Mouse (Mus musculus): ENCODE measurements around the gene Il4ra. TPM values are rescaled to one million over a fixed set of nuclear protein-coding genes. Genes with fewer than 3 reads are reported as not detected.

The Il4ra gene
- polyA plus RNA-seq, 1 experiment from 2014 or later = 3.5 TPM

GRCm38 (mm10) chr7:125597516-125598347 lies 45.8 kb downstream of the Il4ra start:
- no peaks in the 10 kb centered on the region for H3K4me1 ChIP-seq (ENCODE audit: control insufficient read depth, insufficient read depth, low read length)
- no peaks in the 10 kb centered on the region for H3K9me3 ChIP-seq (ENCODE audit: control insufficient read depth, low read length)
- H3K36me3 ChIP-seq (ENCODE audit: control insufficient read depth, insufficient read depth, low read length) = no peaks in the 10 kb centered on the region
- 78% methylated on average over 11 of the region's 11 CpGs for WGBS
- no peak overlapping the region for H3K4me2 ChIP-seq
- ATAC-seq (ENCODE audit: low FRiP score) (no peak), DNase-seq (ENCODE audit: low spot score, missing footprints) (no peak)
- H3K9ac ChIP-seq (ENCODE audit: low read length) = no peak overlapping the region
- no peak overlapping the region for H3K4me3 ChIP-seq (ENCODE audit: low read depth, low read length)
- H3K27ac ChIP-seq (ENCODE audit: low read depth, low read length) = no peak overlapping the region
- no peaks in the 10 kb centered on the region for H3K27me3 ChIP-seq (ENCODE audit: control insufficient read depth, insufficient read depth, low read length)

GRCm38 (mm10) chr7:125599373-125599973 lies 47.6 kb downstream of the Il4ra start:
- Histone ChIP-seq H3K9ac (ENCODE audit: low read length) (no peak overlapping the region), H3K27me3 (ENCODE audit: control insufficient read depth, insufficient read depth, low read length) (no peaks in the 10 kb centered on the region), H3K4me1 (ENCODE audit: control insufficient read depth, insufficient read depth, low read length) (no peaks in the 10 kb centered on the region), H3K36me3 (ENCODE audit: control insufficient read depth, insufficient read depth, low read length) (no peaks in the 10 kb centered on the region), H3K27ac (ENCODE audit: low read depth, low read length) (no peak overlapping the region), H3K4me3 (ENCODE audit: low read depth, low read length) (no peak overlapping the region), H3K9me3 (ENCODE audit: control insufficient read depth, low read length) (no peaks in the 10 kb centered on the region), H3K4me2 (no peak overlapping the region)
- WGBS = 70% methylated on average over 4 of the region's 4 CpGs
- no peak for ATAC-seq (ENCODE audit: low FRiP score)
- no peak for DNase-seq (ENCODE audit: low spot score, missing footprints)

GRCm38 (mm10) chr7:125600136-125600535 lies 48.2 kb downstream of the Il4ra start:
- H3K4me2 ChIP-seq = no peak overlapping the region
- no peak overlapping the region for H3K4me3 ChIP-seq (ENCODE audit: low read depth, low read length)
- H3K4me1 ChIP-seq (ENCODE audit: control insufficient read depth, insufficient read depth, low read length) = no peaks in the 10 kb centered on the region
- no peaks in the 10 kb centered on the region for H3K9me3 ChIP-seq (ENCODE audit: control insufficient read depth, low read length)
- no peak overlapping the region for H3K27ac ChIP-seq (ENCODE audit: low read depth, low read length)
- no peak overlapping the region for H3K9ac ChIP-seq (ENCODE audit: low read length)
- no peak for DNase-seq (ENCODE audit: low spot score, missing footprints)
- WGBS = 77% methylated on average over 10 of the region's 10 CpGs
- H3K27me3 ChIP-seq (ENCODE audit: control insufficient read depth, insufficient read depth, low read length) = no peaks in the 10 kb centered on the region
- H3K36me3 ChIP-seq (ENCODE audit: control insufficient read depth, insufficient read depth, low read length) = no peaks in the 10 kb centered on the region
- ATAC-seq (ENCODE audit: low FRiP score) = no peak

GRCm38 (mm10) chr7:125600612-125601279 lies 48.8 kb downstream of the Il4ra start:
- H3K27ac ChIP-seq (ENCODE audit: low read depth, low read length) = no peak overlapping the region
- WGBS = 54% methylated on average over 6 of the region's 6 CpGs

GRCm38 (mm10) chr7:125601280-125601670 lies 49.4 kb downstream of the Il4ra start:
- no peaks in the 10 kb centered on the region for H3K27me3 ChIP-seq (ENCODE audit: control insufficient read depth, insufficient read depth, low read length)
- no peak overlapping the region for H3K4me2 ChIP-seq
- H3K36me3 ChIP-seq (ENCODE audit: control insufficient read depth, insufficient read depth, low read length) = no peaks in the 10 kb centered on the region
- no peaks in the 10 kb centered on the region for H3K9me3 ChIP-seq (ENCODE audit: control insufficient read depth, low read length)
- ATAC-seq (ENCODE audit: low FRiP score) (no peak), DNase-seq (ENCODE audit: low spot score, missing footprints) (no peak)
- WGBS = 89% methylated on average over 6 of the region's 6 CpGs
- no peaks in the 10 kb centered on the region for H3K4me1 ChIP-seq (ENCODE audit: control insufficient read depth, insufficient read depth, low read length)
- no peak overlapping the region for H3K27ac ChIP-seq (ENCODE audit: low read depth, low read length)
- H3K4me3 ChIP-seq (ENCODE audit: low read depth, low read length) = no peak overlapping the region
- H3K9ac ChIP-seq (ENCODE audit: low read length) = no peak overlapping the region

More at GRCm38 (mm10) chr7:125600612-125601279, 48.8 kb downstream of the Il4ra start:
- Histone ChIP-seq H3K27me3 (ENCODE audit: control insufficient read depth, insufficient read depth, low read length) (no peaks in the 10 kb centered on the region), H3K4me2 (no peak overlapping the region), H3K9ac (ENCODE audit: low read length) (no peak overlapping the region), H3K4me3 (ENCODE audit: low read depth, low read length) (no peak overlapping the region), H3K4me1 (ENCODE audit: control insufficient read depth, insufficient read depth, low read length) (no peaks in the 10 kb centered on the region), H3K36me3 (ENCODE audit: control insufficient read depth, insufficient read depth, low read length) (no peaks in the 10 kb centered on the region), H3K9me3 (ENCODE audit: control insufficient read depth, low read length) (no peaks in the 10 kb centered on the region)
- DNase-seq (ENCODE audit: low spot score, missing footprints) = no peak
- ATAC-seq (ENCODE audit: low FRiP score) = no peak

- no peak overlapping the region for H3K27ac ChIP-seq (ENCODE audit: low read depth, low read length)
- H3K4me1 ChIP-seq (ENCODE audit: control insufficient read depth, insufficient read depth, low read length) = no peaks in the 10 kb centered on the region
- WGBS = 79% methylated on average over 11 of the region's 11 CpGs
- no peak overlapping the region for H3K9ac ChIP-seq (ENCODE audit: low read length)
- H3K4me3 ChIP-seq (ENCODE audit: low read depth, low read length) = no peak overlapping the region
- no peak overlapping the region for H3K4me2 ChIP-seq
- no peaks in the 10 kb centered on the region for H3K36me3 ChIP-seq (ENCODE audit: control insufficient read depth, insufficient read depth, low read length)
- ATAC-seq (ENCODE audit: low FRiP score) (no peak), DNase-seq (ENCODE audit: low spot score, missing footprints) (no peak)
- H3K9me3 ChIP-seq (ENCODE audit: control insufficient read depth, low read length) = no peaks in the 10 kb centered on the region
- no peaks in the 10 kb centered on the region for H3K27me3 ChIP-seq (ENCODE audit: control insufficient read depth, insufficient read depth, low read length)
Observed at GRCm38 (mm10) chr7:125601821-125602448, 50.0 kb downstream of the Il4ra start.

GRCm38 (mm10) chr7:125603185-125603631 lies 51.3 kb downstream of the Il4ra start, which contains the start of gene Il21r:
Gene Il21r (plus strand): TSS chr7:125603429.
- 74% methylated on average over 11 of the region's 11 CpGs for WGBS
- Histone ChIP-seq H3K4me3 (ENCODE audit: low read depth, low read length) (no peak within 1 kb of the TSS), H3K4me2 (no peak within 1 kb of the TSS), H3K9me3 (ENCODE audit: control insufficient read depth, low read length) (no peaks in the 10 kb centered on the region), H3K27ac (ENCODE audit: low read depth, low read length) (no peak within 1 kb of the TSS), H3K9ac (ENCODE audit: low read length) (no peak within 1 kb of the TSS), H3K27me3 (ENCODE audit: control insufficient read depth, insufficient read depth, low read length) (no peaks in the 10 kb centered on the region), H3K4me1 (ENCODE audit: control insufficient read depth, insufficient read depth, low read length) (no peaks in the 10 kb centered on the region), H3K36me3 (ENCODE audit: control insufficient read depth, insufficient read depth, low read length) (no peaks in the 10 kb centered on the region)
- DNase-seq (ENCODE audit: low spot score, missing footprints) (no peak), ATAC-seq (ENCODE audit: low FRiP score) (no peak)

GRCm38 (mm10) chr7:125604362-125605319 lies 52.7 kb downstream of the Il4ra start:
- no peaks in the 10 kb centered on the region for H3K36me3 ChIP-seq (ENCODE audit: control insufficient read depth, insufficient read depth, low read length)
- H3K9me3 ChIP-seq (ENCODE audit: control insufficient read depth, low read length) = no peaks in the 10 kb centered on the region
- H3K4me3 ChIP-seq (ENCODE audit: low read depth, low read length) = no peak overlapping the region
- H3K4me2 ChIP-seq = no peak overlapping the region
- DNase-seq (ENCODE audit: low spot score, missing footprints) = no peak
- H3K27ac ChIP-seq (ENCODE audit: low read depth, low read length) = no peak overlapping the region
- H3K9ac ChIP-seq (ENCODE audit: low read length) = no peak overlapping the region
- H3K27me3 ChIP-seq (ENCODE audit: control insufficient read depth, insufficient read depth, low read length) = no peaks in the 10 kb centered on the region
- no peaks in the 10 kb centered on the region for H3K4me1 ChIP-seq (ENCODE audit: control insufficient read depth, insufficient read depth, low read length)
- ATAC-seq (ENCODE audit: low FRiP score) = no peak
- WGBS = 85% methylated on average over 12 of the region's 12 CpGs

Data from midbrain, embryonic 11.5 days (tissue).